Mouse (Mus musculus) forebrain, embryonic 13.5 days (tissue): ENCODE measurements around the gene Iqcf4. TPM values are rescaled to one million over a fixed set of nuclear protein-coding genes. Genes with fewer than 3 reads are reported as not detected.
"Not testable (repeated sequence)": the region's sequence is repeated elsewhere in the genome, so short reads cannot be mapped to it uniquely, and the experiment has no call there.

Experiments used
- ATAC-seq: fragments of 200-750 bp; cut with Nextera tagmentation; 2 replicates; pipeline ENCODE4 v1.8.0; 2017
- H3K27ac ChIP-seq: fragments of 300-500 bp; sonication (generic); 2 replicates; pipeline ENCODE4 v1.5.1; 2015; ENCODE audit warnings: inconsistent platforms, mild to moderate bottlenecking, moderate library complexity
- H3K27me3 ChIP-seq: fragments of 300-500 bp; sonication (generic); 2 replicates; pipeline ENCODE4 v1.6.1; 2015; ENCODE audit warnings: mild to moderate bottlenecking, inconsistent platforms
- H3K36me3 ChIP-seq: fragments of 300-500 bp; sonication (generic); 2 replicates; pipeline ENCODE4 v1.6.1; 2015; ENCODE audit warnings: mild to moderate bottlenecking, inconsistent platforms; ENCODE audit not compliant: poor library complexity, severe bottlenecking
- H3K4me1 ChIP-seq: fragments of 300-500 bp; sonication (generic); 2 replicates; pipeline ENCODE4 v1.6.1; 2015; ENCODE audit warnings: inconsistent platforms
- H3K4me2 ChIP-seq: fragments of 300-500 bp; sonication (generic); 2 replicates; pipeline ENCODE4 v1.6.1; 2015; ENCODE audit warnings: inconsistent platforms, mild to moderate bottlenecking, moderate library complexity
- H3K4me3 ChIP-seq: fragments of 300-500 bp; sonication (generic); 2 replicates; pipeline ENCODE4 v1.5.1; 2015; ENCODE audit warnings: mild to moderate bottlenecking, inconsistent platforms
- H3K9ac ChIP-seq: fragments of 300-500 bp; sonication (generic); 2 replicates; pipeline ENCODE4 v1.6.1; 2015; ENCODE audit warnings: mild to moderate bottlenecking, inconsistent platforms
- H3K9me3 ChIP-seq: fragments of 300-500 bp; sonication (generic); replicated peaks from 2 replicates; pipeline ENCODE4 v1.6.1; 2016; ENCODE audit warnings: inconsistent platforms
- WGBS: fragments of 180-500 bp; shearing (Covaris S2); methylation state at CpG from one replicate; pipeline ENCODE4 v1.1.7; 2015; 5-methylcytosine and 5-hydroxymethylcytosine counted together
- polyA plus RNA-seq: library from polyadenylated mRNA; unstranded; fragments of >200 nt; fragmentation: Nextera tagmentation; extraction: Ambion mirVana; gene quantifications from 2 replicates; pipeline ENCODE4 v1.2.1, GENCODE M21; 2015

Gene Iqcf4
- polyA plus RNA-seq: not detected in 2 replicates

DNA sequence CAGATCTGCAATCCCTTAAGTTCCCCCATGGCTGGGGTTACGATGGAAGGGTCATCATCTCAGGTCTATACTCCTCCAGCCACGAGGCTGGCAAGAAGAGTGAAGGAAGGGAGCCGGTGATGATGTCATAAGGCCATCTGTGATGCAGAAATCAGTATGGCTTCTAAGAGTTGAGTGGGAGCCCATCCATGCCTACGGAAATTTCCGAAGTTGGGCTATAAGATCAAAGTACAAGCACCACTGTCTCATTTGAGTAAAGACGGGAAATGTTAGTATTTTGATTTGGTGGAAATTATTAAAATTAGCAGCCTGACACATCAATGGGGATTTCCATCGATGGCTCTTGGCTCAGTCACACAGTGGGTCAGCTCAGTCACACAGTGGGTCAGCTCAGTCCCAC lies at the start of gene Iqcf4:
Gene Iqcf4 (minus strand): TSS at position 101 of the 400 bp plus-strand sequence.
- Histone ChIP-seq H3K9ac (no peak within 1 kb of the TSS), H3K4me2 (no peak within 1 kb of the TSS), H3K27me3 (no peaks in the 10 kb centered on the region), H3K4me3 (no peak within 1 kb of the TSS), H3K27ac (no peak within 1 kb of the TSS), H3K36me3 (no peaks in the 10 kb centered on the region), H3K4me1 (no peaks in the 10 kb centered on the region), H3K9me3 (no peaks in the 10 kb centered on the region)
- ATAC-seq: no peak
- WGBS: 91% methylated on average over 7 of the region's 7 CpGs

DNA sequence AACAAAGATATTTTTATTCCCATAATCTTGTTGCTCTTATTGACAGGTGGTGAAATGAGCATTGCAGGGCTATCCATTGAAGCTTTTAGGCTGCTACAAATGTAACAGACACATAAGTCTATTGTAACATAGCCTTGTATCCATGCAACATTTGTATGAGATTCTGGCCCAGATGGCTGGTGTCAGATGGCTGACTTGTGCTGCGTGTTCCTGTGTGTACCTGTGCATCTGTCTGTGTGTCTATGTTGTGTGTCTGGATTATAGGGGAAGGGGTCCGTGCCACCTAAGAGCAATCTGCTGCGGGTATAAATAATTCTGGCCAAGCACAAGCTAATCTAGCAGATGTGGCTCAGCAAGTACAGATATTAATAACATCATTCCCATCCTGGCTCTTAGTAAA lies 46.7 kb upstream of the Iqcf4 start:
- ATAC-seq: no peak
- Histone ChIP-seq H3K9me3 (no peaks in the 10 kb centered on the region; the same call in 1 of the 2 replicates), H3K4me1 (no peaks in the 10 kb centered on the region), H3K27ac (no peak overlapping the region), H3K36me3 (no peaks in the 10 kb centered on the region), H3K4me2 (no peak overlapping the region), H3K4me3 (no peak overlapping the region), H3K27me3 (no peaks in the 10 kb centered on the region), H3K9ac (no peak overlapping the region)
- WGBS: 82% methylated on average over 3 of the region's 3 CpGs

DNA sequence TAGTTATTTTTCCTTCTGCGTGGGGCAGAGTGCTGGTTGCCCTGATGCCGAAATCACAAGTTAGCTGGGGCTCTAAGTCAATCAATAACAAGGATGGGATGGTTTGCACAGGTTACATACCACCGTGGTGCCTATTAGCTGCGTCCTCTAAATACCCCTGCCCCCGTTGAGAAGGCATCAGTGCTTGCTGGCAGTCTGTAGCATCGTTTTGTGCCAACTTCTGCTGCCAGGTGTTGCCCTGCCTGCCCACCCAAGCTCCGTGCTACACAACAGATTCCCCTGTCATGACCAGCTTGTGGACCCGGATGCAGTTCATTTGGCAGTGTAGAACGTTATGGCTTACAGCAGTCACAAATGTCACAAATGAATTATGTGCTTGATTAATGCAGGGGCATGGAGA lies 45.5 kb upstream of the Iqcf4 start:
- no peaks in the 10 kb centered on the region; the same call in 1 of the 2 replicates for H3K9me3 ChIP-seq
- no peak overlapping the region for H3K4me2 ChIP-seq
- no peak overlapping the region for H3K4me3 ChIP-seq
- H3K36me3 ChIP-seq: no peaks in the 10 kb centered on the region
- no peak overlapping the region for H3K9ac ChIP-seq
- 89% methylated on average over 9 of the region's 9 CpGs for WGBS
- no peaks in the 10 kb centered on the region for H3K27me3 ChIP-seq
- no peak overlapping the region for H3K27ac ChIP-seq
- no peaks in the 10 kb centered on the region for H3K4me1 ChIP-seq
- no peak for ATAC-seq

DNA sequence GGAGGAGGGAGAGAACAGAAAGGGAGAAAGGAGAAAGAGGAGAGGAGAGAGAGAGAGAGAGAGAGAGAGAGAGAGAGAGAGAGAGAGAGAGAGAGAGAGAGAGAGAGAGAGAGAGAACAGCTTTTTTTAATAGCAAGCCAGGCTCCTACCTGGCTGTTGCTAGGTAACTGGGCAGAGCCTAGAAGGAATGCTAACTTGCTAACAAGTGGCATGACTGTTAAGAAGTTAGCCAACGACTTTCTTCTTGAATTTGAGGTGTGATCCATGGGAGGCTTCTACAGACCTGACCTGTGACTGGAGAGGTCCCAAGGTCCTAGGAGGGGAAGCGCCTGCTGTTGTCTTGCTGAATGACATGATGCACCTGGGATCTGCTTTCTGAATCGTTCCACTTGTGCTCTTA lies 43.8 kb upstream of the Iqcf4 start:
- WGBS: 43% methylated on average over 3 of the region's 3 CpGs
- no peak overlapping the region for H3K9ac ChIP-seq
- no peak overlapping the region for H3K4me2 ChIP-seq
- no peak for ATAC-seq
- H3K4me1 ChIP-seq: no peaks in the 10 kb centered on the region
- no peaks in the 10 kb centered on the region for H3K36me3 ChIP-seq
- no peak overlapping the region for H3K4me3 ChIP-seq
- no peak overlapping the region for H3K27ac ChIP-seq
- H3K9me3 ChIP-seq: no peaks in the 10 kb centered on the region; the same call in 1 of the 2 replicates
- no peaks in the 10 kb centered on the region for H3K27me3 ChIP-seq

DNA sequence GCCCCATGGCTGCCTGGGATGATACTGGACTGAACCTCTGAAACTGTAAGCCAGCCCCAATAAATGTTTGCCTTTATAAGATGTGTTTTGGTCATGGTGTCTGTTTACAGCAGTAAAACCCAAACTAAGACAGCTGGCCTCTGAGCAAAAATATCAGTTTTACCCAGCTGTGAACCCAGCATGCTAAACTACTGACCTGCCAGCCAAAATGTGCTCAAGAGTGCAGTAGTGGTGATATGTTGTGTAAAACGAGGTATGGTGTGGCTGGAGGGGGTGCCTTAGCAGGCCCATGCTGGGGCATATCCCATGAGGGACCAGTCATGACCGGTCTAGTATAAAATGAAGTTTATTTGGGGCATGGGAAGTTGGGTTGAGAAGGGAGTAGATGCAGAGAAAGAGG lies 43.2 kb upstream of the Iqcf4 start:
- Histone ChIP-seq H3K36me3 (no peaks in the 10 kb centered on the region), H3K9me3 (no peaks in the 10 kb centered on the region), H3K4me3 (no peak overlapping the region), H3K9ac (no peak overlapping the region), H3K4me2 (no peak overlapping the region), H3K4me1 (no peaks in the 10 kb centered on the region), H3K27ac (no peak overlapping the region), H3K27me3 (no peaks in the 10 kb centered on the region)
- 75% methylated on average over 2 of the region's 2 CpGs for WGBS
- ATAC-seq: no peak

DNA sequence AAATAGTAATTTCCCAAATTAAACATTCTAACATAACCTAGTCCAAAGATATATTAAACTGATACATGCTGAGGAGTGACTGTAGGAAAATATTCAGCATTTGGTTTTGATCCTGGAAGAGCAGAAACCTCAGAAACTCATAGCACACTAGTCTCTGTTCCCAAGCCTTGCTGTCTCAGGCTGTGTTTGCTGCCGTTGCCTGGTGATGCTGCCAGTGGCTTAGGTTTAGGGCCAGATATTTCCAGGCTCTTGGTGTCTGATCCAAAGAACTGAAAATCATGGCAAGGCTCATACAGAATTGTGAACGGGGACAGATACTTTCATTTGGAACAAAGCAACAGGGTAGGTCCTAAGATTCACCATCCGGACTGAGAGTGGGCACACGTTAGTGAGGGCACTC lies 39.9 kb upstream of the Iqcf4 start:
- Histone ChIP-seq H3K36me3 (no peaks in the 10 kb centered on the region), H3K27ac (no peak overlapping the region), H3K9me3 (no peaks in the 10 kb centered on the region), H3K4me3 (no peak overlapping the region), H3K27me3 (no peaks in the 10 kb centered on the region), H3K9ac (no peak overlapping the region), H3K4me1 (no peaks in the 10 kb centered on the region), H3K4me2 (no peak overlapping the region)
- 73% methylated on average over 4 of the region's 4 CpGs for WGBS
- ATAC-seq: no peak

DNA sequence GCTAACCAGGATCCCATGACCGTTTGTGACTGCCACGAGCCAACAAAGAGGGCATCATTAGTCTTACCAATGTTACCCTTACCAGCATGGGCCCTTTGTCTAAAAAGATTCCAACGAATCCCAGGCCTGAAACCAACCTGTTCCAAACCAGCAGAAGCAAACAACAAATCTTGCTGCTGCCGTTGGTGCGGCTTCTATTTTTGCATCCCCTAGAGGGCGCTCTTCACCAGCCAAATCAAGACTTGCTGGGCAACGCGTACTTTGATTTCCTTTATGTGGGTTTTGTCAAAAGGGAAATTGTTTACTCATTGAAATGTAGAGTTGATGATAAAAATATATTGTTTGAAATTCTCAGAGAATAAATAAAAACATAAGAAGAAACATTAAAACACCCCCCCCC lies 29.8 kb upstream of the Iqcf4 start:
- ATAC-seq: no peak
- Histone ChIP-seq H3K9ac (no peak overlapping the region), H3K9me3 (no peaks in the 10 kb centered on the region), H3K4me1 (no peaks in the 10 kb centered on the region), H3K4me2 (no peak overlapping the region), H3K4me3 (no peak overlapping the region), H3K27me3 (no peaks in the 10 kb centered on the region), H3K27ac (no peak overlapping the region), H3K36me3 (no peaks in the 10 kb centered on the region)
- WGBS: 24% methylated on average over 8 of the region's 8 CpGs

DNA sequence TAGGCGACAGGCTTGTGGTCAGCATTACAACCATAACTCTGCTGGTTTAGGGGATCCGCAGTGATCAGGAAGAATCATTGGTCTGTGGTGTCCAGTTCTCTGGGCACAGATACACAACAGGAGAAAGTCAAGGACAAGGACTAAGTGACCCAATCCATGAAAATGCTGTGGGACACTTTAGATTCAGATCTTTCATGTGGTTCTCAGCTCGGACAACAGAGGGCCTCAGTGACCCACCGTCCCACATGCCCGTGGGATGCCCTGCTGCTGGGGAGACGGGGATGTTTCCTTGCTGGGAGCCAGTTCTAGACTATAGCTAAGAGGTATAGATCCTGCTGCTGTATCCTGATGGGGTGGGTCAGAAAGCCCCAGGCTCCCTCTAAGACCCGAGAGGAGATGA lies 27.7 kb upstream of the Iqcf4 start:
- ATAC-seq: no peak
- WGBS: 43% methylated on average over 7 of the region's 7 CpGs

DNA sequence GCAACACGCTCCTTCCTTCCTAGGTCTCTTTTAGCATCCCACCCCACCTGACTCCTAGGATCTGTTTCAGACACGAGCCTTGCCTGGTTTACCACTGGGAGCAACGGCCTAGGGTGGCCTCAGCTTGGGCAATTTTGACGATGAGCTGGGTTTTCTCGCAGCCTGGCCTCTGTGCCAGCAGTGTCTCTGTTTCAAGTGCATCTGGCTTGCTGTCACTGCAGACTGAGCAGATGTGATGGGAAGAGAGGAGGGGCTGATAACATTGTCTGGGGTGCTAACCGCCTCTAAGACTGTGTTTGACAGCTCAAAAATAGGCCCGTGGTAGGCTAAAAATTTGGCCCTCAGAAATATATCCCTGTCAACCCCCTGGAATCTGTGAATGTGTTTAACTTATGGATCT lies 25.0 kb upstream of the Iqcf4 start:
- H3K4me2 ChIP-seq: no peak overlapping the region
- no peak for ATAC-seq
- H3K36me3 ChIP-seq: no peaks in the 10 kb centered on the region
- no peaks in the 10 kb centered on the region for H3K4me1 ChIP-seq
- H3K27me3 ChIP-seq: no peaks in the 10 kb centered on the region
- H3K9me3 ChIP-seq: no peaks in the 10 kb centered on the region
- no peak overlapping the region for H3K9ac ChIP-seq
- no peak overlapping the region for H3K4me3 ChIP-seq
- H3K27ac ChIP-seq: no peak overlapping the region
- 70% methylated on average over 7 of the region's 7 CpGs for WGBS

More for the DNA sequence above, 27.7 kb upstream of the Iqcf4 start:
- Histone ChIP-seq H3K4me1 (no peaks in the 10 kb centered on the region), H3K4me3 (no peak overlapping the region), H3K4me2 (no peak overlapping the region), H3K9me3 (no peaks in the 10 kb centered on the region), H3K9ac (no peak overlapping the region), H3K36me3 (no peaks in the 10 kb centered on the region), H3K27ac (no peak overlapping the region), H3K27me3 (no peaks in the 10 kb centered on the region)

DNA sequence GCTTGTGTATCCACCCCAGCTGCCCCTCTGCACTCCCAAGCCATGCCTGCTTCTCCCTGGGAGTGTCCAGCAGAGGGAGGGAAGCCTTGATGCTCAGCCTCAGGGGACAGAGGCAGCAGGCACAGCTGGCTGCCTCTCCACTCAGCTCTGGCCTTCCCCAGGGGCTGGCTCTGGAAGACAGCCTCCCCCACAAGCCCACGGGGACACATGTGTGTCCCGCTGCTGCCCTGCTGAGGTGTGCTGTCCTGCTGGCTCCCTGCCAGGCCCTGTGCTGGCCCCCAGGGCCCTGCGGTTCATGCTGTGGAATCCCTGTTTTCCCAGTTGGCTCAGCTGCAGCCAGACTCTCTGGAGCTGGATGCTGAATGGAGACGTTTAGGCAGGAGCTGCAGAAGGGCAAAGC lies 24.6 kb upstream of the Iqcf4 start:
- H3K4me1 ChIP-seq, H3K27ac ChIP-seq, H3K9ac ChIP-seq, H3K36me3 ChIP-seq, H3K4me2 ChIP-seq, H3K9me3 ChIP-seq, H3K4me3 ChIP-seq, H3K27me3 ChIP-seq, ATAC-seq: not testable (repeated sequence)
- WGBS: 16% methylated on average over 4 of the region's 4 CpGs

DNA sequence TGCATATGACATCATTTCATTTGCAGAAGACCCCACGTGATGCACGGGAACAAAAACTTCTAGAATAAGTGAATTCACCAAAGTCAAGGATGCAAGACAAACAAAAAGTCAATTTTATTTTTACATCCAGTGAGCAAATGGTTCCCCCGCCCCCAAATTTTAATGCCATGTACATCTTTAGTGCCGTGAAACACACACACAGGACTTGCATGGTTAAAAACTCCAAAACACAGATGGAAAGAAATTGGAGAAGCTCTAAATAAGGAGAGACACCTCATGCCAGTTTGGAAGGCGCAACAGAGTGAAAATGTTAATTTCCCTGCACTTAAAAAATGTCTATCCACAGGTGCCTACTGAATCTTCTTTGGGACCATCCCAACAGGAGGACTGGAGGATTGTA lies 21.4 kb upstream of the Iqcf4 start:
- Histone ChIP-seq H3K4me1 (no peaks in the 10 kb centered on the region), H3K4me3 (no peak overlapping the region), H3K27ac (no peak overlapping the region), H3K9me3 (no peaks in the 10 kb centered on the region), H3K36me3 (no peaks in the 10 kb centered on the region), H3K4me2 (no peak overlapping the region), H3K9ac (no peak overlapping the region), H3K27me3 (no peaks in the 10 kb centered on the region)
- ATAC-seq: no peak
- 92% methylated on average over 5 of the region's 5 CpGs for WGBS

DNA sequence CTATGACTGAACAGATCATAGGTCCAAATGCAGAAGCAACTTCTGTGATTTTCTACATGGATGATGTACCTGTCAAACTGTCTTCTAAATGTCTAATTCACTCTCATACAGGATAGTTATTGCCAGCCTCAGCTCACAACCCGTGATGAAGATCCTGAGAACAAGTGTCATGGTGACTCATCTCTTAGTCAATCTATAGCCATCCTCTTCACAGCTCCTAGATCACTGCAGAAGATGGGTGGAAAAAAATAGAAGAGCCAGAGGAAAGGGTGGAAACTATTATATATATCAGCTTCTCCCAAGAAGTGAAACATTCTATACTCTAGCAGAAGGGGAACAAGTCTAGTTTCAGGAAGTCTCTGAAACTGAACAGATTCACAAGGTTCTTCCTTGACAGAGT lies 11.8 kb upstream of the Iqcf4 start:
- H3K4me2 ChIP-seq: no peak overlapping the region
- no peak overlapping the region for H3K9ac ChIP-seq
- no peak overlapping the region for H3K27ac ChIP-seq
- no peak overlapping the region for H3K4me3 ChIP-seq
- H3K36me3 ChIP-seq: no peaks in the 10 kb centered on the region
- 66% methylated on average over 1 of the region's 1 CpGs for WGBS
- no peak for ATAC-seq
- no peaks in the 10 kb centered on the region for H3K9me3 ChIP-seq
- no peaks in the 10 kb centered on the region for H3K4me1 ChIP-seq
- H3K27me3 ChIP-seq: no peaks in the 10 kb centered on the region

DNA sequence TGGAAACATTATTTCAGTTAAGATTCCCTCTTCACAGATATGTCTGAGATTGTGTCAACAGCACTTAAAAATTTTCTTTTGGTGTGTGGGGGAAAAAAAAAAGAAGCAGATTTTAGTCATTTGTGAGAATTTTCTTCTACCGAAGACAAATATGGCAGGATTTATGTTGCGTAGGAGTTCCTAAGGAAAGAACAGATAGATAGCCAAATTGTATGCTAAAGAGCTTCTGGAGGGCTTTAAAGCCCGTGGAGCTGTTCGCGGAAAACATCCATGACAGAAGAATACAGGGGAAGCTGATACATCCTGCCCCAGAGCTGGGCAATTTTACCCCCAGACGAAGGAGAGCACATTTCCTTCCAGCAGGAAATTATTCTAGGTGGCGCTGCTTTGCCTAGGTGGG lies 9.2 kb upstream of the Iqcf4 start:
- no peaks in the 10 kb centered on the region for H3K36me3 ChIP-seq
- no peak overlapping the region for H3K4me2 ChIP-seq
- no peak overlapping the region for H3K9ac ChIP-seq
- ATAC-seq: no peak
- H3K9me3 ChIP-seq: no peaks in the 10 kb centered on the region
- WGBS: 85% methylated on average over 7 of the region's 7 CpGs
- H3K4me3 ChIP-seq: no peak overlapping the region
- H3K27me3 ChIP-seq: no peaks in the 10 kb centered on the region
- H3K27ac ChIP-seq: no peak overlapping the region
- no peaks in the 10 kb centered on the region for H3K4me1 ChIP-seq
